Mouse (Mus musculus) brain, embryonic 14.5 days (tissue): ENCODE results near the gene Sdccag8. TPM values are rescaled to one million over a fixed set of nuclear protein-coding genes. Genes with fewer than 3 reads are reported as not detected.

Experiments
- DNase-seq: peaks from one replicate; pipeline ENCODE4 v3.0.0-alpha.2; 2011; ENCODE audit warnings: low read depth
- CTCF ChIP-seq: fragments of 200-500 bp; IDR thresholded peaks from 2 replicates; pipeline ENCODE4 v1.5.1; 2012; ENCODE audit warnings: inconsistent platforms, mild to moderate bottlenecking, moderate library complexity, borderline replicate concordance; ENCODE audit not compliant: insufficient read depth, insufficient read length; ENCODE audit errors: extremely low read depth
- POLR2A ChIP-seq: fragments of 200-500 bp; IDR thresholded peaks from 2 replicates; pipeline ENCODE4 v1.6.1; 2012; ENCODE audit warnings: mild to moderate bottlenecking, inconsistent platforms, borderline replicate concordance; ENCODE audit not compliant: poor library complexity, insufficient read depth, insufficient read length, severe bottlenecking; ENCODE audit errors: extremely low read depth
- polyA plus RNA-seq: library from polyadenylated mRNA; depleted of rRNA; stranded (reverse); fragments of >200 nt; gene quantifications from 2 replicates; pipeline ENCODE4 v1.2.3, GENCODE M21; 2012

Gene Sdccag8
- polyA plus RNA-seq, 1 experiment: 11.2 TPM

GRCm38 (mm10) chr1:176885207-176885933, 70.9 kb downstream of the Sdccag8 start:
- TF ChIP-seq POLR2A (no peak), CTCF (no peak)
- DNase-seq: peak; percentile 89

- TF ChIP-seq CTCF (no peak), POLR2A (no peak)
- DNase-seq: peak; percentile 17
These were observed 71.5 kb downstream of the Sdccag8 start for GRCm38 (mm10) chr1:176886002-176886401.

- DNase-seq: no peak
- no peak for TF ChIP-seq POLR2A
These were observed 89.3 kb downstream of the Sdccag8 start for GRCm38 (mm10) chr1:176903741-176904140.

GRCm38 (mm10) chr1:176915946-176916345, 101.5 kb downstream of the Sdccag8 start:
- no peak for DNase-seq
- no peak for TF ChIP-seq POLR2A
- no peak for TF ChIP-seq CTCF

GRCm38 (mm10) chr1:176919486-176919885, 105.0 kb downstream of the Sdccag8 start:
- no peak for DNase-seq
- TF ChIP-seq CTCF: no peak

- peak; percentile 87 for DNase-seq
- TF ChIP-seq POLR2A (no peak), CTCF (no peak)
These were observed 108.4 kb downstream of the Sdccag8 start for GRCm38 (mm10) chr1:176922842-176923241.

- TF ChIP-seq CTCF (no peak), POLR2A (no peak)
- DNase-seq: no peak
These were observed 111.5 kb downstream of the Sdccag8 start for GRCm38 (mm10) chr1:176926009-176926408.

GRCm38 (mm10) chr1:176927312-176927711, 112.9 kb downstream of the Sdccag8 start:
- no peak for TF ChIP-seq POLR2A
- no peak for TF ChIP-seq CTCF
- DNase-seq: no peak

- TF ChIP-seq POLR2A (no peak), CTCF (no peak)
- peak; percentile 92 for DNase-seq
These were observed 115.2 kb downstream of the Sdccag8 start for GRCm38 (mm10) chr1:176929710-176930109.

- no peak for TF ChIP-seq CTCF
- TF ChIP-seq POLR2A: no peak
- DNase-seq: peak; percentile 71
These were observed 116.1 kb downstream of the Sdccag8 start for GRCm38 (mm10) chr1:176930574-176930973.

- DNase-seq: peak; percentile 52
These were observed 116.6 kb downstream of the Sdccag8 start for GRCm38 (mm10) chr1:176930981-176931500.

GRCm38 (mm10) chr1:176931511-176931910, 117.1 kb downstream of the Sdccag8 start:
- DNase-seq: peak; percentile 45
- TF ChIP-seq CTCF (no peak), POLR2A (no peak)

More at GRCm38 (mm10) chr1:176930981-176931500, 116.6 kb downstream of the Sdccag8 start:
- TF ChIP-seq POLR2A (no peak), CTCF (no peak)

- TF ChIP-seq POLR2A: no peak
- TF ChIP-seq CTCF: no peak
- DNase-seq: peak; percentile 28
These were observed 118.0 kb downstream of the Sdccag8 start for GRCm38 (mm10) chr1:176932320-176932950.
